Mouse (Mus musculus): Measurements from ENCODE around the gene Apoc1.
"Not testable (repeated sequence)": the region's sequence is repeated elsewhere in the genome, so short reads cannot be mapped to it uniquely, and the experiment has no call there.

Gene Apoc1

GRCm38 (mm10) chr7:19704475-19704874 lies 12.0 kb upstream of the Apoc1 start:
- no peak for DNase-seq

DNA sequence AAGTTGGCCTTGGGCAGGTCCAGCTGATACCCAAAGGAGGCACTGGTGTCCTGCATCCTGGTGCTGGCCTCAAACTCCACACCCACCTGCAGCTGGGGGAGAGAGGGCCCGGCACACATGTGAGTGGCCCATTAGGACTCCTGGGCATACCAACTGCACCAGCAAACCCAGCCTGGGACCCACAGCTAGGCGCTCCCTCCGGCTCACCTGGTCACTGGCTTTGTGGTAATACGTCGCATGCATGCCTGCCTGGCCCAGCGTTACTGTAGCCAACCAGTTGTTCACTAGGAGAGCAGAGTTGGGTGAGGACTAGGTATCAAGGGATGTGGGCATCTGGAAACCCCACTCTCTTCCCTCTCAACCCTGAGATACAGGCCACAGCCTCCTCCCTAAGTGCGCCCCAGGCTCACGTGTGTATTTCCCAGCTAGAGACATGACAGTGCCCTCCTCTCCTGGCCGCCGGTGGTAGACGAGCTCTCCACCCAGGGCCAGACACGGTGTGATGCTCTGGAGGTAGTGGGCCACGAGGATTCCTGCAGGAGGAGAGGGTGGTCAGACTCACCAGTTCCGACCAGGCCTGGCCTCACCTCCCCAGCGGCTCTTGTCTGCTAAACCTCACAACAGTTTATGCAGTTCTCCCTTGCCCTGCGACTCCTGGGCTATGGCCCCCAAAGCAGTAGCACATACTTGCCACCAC lies 10.5 kb upstream of the Apoc1 start:
- DNase-seq, result no peak

DNA sequence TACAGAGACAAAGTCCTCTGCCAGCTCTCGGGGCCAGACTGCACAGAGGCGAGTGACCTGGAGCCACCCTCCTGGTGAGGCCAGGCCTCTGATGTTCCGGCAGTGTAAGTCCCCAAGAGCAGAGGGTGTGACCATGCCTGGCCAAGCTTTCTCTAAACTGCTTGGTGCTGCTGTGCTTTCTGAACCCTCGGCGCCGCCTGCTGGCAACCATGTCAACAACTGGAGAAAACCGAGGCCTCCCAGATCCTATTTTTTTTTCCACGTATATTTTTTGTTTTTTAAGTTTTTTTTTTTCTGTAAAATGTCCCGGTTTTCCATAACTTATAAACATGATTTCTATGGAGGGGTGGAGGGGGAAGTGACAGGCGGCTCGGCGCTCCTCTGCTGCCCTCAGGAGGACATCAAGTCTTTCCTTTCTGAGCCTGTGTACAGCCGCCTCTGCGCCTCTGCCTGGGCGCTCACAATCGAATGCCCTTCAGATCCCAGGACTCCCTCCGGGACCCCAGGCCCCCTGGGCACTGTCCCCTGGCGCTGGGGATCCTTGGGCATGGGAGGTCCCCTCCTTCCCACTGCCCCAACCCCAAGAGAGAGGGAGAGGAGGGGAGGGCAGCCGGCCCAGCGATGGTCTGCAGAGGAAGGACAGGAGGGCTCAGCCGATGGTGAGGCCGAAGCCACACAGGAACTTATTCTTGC lies 8.8 kb upstream of the Apoc1 start:
- peak; percentile 54 to 58 for DNase-seq

DNA sequence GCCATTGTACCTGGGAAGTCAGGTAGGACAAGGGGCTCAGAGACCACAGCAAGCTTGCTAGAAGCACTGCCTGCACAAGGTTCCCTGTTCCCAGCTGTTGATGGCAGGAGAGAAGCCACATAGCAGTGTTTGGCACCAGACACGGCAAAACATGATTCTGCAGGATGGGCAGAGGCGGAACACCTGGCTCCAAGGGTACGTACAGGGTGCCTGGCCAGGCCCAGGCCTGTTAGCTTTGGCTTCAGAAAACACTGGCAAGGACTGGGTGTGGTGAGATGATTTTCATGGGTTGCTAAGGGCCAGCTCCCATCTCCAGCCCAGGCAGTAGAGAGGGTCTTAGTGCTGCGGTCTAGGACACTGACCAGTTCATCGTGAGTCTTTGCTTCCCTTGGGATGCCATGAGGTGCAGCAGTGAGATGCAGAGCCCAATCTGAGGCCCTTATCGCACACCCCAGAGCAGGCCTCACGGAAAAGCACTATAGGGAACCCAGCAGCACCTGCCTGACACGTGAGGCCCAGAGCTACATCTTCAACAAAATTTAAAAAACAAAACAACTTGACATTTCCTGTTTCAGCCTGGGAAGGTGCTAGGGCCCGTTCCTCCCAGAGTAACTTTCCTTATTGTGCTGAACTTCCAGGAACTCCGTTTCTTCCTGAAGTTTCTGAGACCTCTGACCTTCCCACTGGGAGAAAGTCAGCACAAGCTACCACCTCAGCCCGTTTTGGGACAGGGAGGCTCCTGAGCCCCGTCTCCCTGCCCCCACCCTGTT lies 8.0 kb upstream of the Apoc1 start:
- DNase-seq, result no peak

GRCm38 (mm10) chr7:19699827-19700148 lies 7.3 kb upstream of the Apoc1 start:
- no peak for DNase-seq

GRCm38 (mm10) chr7:19698907-19699826 lies 6.7 kb upstream of the Apoc1 start, which contains the start of gene Apoe:
Gene Apoe, minus strand, starts transcription at chr7:19699188.
- peak; percentile 30 to 56 for DNase-seq

- DNase-seq, result no peak
Measured at GRCm38 (mm10) chr7:19697949-19698906, 5.8 kb upstream of the Apoc1 start.

GRCm38 (mm10) chr7:19696336-19696873 lies 3.9 kb upstream of the Apoc1 start:
- no peak for DNase-seq

DNA sequence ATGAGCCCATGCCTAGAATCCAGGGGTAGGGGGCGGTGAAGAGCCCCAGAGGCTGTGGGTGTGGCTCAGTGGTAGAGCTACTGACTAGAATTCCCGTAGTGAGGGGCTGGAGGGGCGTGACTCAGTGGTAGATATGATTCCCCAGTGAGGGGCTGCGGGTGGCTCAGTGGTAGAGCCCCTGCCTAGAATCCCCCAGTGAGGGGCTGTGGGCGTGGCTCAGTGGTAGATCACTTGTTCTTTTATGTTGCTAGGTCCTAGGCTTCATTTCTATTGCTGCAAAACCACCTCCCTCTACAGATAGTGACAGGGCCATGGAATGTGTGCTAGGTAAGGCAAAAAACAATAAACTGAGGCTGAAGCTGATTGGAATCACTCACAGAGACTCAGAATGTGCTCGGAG lies 3.4 kb upstream of the Apoc1 start:
- DNase-seq, result no peak

DNA sequence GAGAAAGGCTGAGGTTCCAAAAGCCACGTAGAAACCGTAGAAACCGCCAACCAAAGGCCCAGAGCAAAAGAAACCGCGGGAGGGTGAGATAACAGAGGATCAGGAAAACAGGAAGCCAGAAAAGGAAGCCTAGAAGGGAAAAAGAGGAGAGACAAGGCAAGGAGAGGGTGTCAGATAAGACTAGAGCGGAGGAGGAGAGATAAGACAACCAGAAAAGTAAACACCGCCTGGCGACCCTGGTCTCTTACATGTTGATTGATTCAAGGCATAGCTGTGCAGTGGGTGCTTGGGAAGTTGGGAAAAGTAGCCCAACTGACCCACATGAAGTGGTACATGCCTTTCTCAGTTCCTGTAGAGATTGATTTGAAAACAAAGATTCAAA lies 2.7 kb upstream of the Apoc1 start:
- no peak for DNase-seq

DNA sequence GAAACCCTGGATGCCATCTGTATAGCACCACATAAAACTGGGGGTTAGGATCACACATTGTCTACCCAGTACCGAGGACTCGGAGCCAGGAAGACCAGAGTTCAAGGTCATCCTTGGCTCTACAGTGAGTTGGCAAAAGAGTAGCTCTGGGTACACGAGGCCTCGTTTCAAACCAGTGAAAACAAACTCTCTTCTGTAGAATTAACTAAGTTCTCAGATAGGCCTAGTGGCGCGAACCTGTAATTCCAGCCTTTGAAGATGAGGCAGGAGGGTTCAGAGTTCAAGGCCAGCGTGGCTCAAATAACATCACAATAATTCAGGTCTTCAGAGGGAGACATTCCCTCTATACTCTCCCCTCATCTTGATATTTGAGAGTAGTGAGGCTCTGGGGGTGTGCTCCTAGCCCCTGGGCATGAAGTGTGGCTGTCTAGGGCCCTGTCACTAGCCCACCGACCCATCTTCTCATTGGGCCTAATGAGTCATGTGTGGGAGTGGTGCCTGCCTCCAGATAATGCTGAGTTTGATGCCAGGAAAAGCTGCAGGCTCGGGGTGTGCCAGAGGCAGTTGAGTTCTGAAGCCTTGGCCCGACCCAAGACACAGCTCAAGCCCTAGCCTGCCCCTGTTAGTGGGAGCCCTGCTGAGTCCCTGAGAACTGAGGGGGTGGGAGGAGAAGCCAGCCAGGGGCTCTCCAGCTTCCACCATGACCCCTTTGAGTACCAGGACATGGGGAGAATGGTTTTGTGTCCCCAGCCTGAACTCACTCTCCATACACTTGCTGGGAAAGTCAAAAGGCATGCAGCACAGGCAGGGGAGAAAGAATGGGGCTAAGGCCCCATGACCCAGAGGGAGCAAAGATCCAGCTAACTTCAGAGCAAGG lies 2.1 kb upstream of the Apoc1 start:
- DNase-seq, result no peak

GRCm38 (mm10) chr7:19693421-19693820 lies 961 bp upstream of the Apoc1 start:
- no peak for DNase-seq

- no peak for DNase-seq
Measured at GRCm38 (mm10) chr7:19691434-19691833, 1.0 kb downstream of the Apoc1 start.

GRCm38 (mm10) chr7:19690845-19691244 lies 1.6 kb downstream of the Apoc1 start:
- DNase-seq, result no peak

- DNase-seq, result no peak
Measured at GRCm38 (mm10) chr7:19688611-19689010, 3.8 kb downstream of the Apoc1 start.

- DNase-seq, result no peak
Measured at GRCm38 (mm10) chr7:19688101-19688500, 4.4 kb downstream of the Apoc1 start.

- DNase-seq, result not testable (repeated sequence)
Measured at GRCm38 (mm10) chr7:19686927-19687583, 5.4 kb downstream of the Apoc1 start.

- no peak for DNase-seq
Measured at GRCm38 (mm10) chr7:19686521-19686920, 5.9 kb downstream of the Apoc1 start.

DNA sequence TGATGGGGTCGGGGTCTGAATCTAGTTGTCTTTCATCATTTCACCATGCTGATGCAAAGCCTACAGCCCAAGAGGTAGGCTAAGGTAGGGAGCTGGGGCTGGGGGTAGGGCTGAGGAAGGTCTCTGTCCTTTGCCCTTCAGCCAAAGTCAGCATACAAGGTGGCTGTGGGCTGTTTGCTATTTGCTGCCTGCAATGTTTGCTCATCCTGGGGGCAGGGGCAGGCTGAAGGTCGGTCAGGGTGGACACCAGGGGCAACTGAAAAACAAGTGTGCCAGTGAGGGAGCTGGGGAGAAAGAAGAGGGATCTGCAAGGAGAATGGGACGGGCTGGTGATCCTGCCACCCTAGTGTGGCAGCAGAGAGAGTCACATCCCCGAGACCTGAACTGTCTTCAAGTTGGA lies 7.1 kb downstream of the Apoc1 start:
- no peak for DNase-seq

DNA sequence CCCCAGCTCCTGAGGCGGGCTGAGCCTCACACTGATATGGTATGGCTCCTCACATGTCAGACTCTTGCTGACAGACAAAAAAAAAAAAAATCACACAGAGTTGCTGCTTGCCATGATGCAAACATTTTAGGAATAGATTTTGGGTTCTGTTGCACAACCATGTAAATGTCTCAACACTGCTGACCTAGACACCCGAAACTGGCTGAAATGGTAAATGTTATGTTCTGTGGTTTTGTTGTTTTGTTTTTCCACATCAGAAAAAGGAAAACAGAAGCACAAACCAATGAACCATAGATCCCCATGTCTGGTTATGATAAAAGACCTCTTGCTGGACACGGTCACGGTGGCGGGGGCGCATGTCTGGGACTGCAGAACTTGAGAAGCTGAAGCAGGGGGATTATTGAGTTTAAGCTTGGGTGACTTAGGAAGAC lies 8.7 kb downstream of the Apoc1 start:
- no peak for DNase-seq
